Mouse (Mus musculus) stomach, embryonic 15.5 days (tissue): ENCODE data around the gene Nt5c3b. TPM values are rescaled to one million over a fixed set of nuclear protein-coding genes. Genes with fewer than 3 reads are reported as not detected.
A peak's percentile ranks its signal among the peaks of the same experiment; 100 is the strongest.

Experiments used
- ATAC-seq: fragments of 200-750 bp; cut with Nextera tagmentation; 2 replicates; pipeline ENCODE4 v1.8.0; 2017; ENCODE audit warnings: low read depth, moderate number of reproducible peaks, moderate TSS enrichment; ENCODE audit not compliant: insufficient read depth, low FRiP score
- H3K27ac ChIP-seq: fragments of 300-500 bp; sonication (generic); 2 replicates; pipeline ENCODE4 v1.5.1; 2015; ENCODE audit warnings: mild to moderate bottlenecking, inconsistent platforms
- H3K27me3 ChIP-seq: fragments of 300-500 bp; sonication (generic); replicated peaks from 2 replicates; pipeline ENCODE4 v1.6.1; 2015; ENCODE audit warnings: inconsistent platforms
- H3K36me3 ChIP-seq: fragments of 300-500 bp; sonication (generic); 2 replicates; pipeline ENCODE4 v1.6.1; 2015; ENCODE audit warnings: inconsistent platforms
- H3K4me1 ChIP-seq: fragments of 300-500 bp; sonication (generic); 2 replicates; pipeline ENCODE4 v1.6.1; 2015; ENCODE audit warnings: inconsistent platforms
- H3K4me2 ChIP-seq: fragments of 300-500 bp; sonication (generic); 2 replicates; pipeline ENCODE4 v1.6.1; 2015; ENCODE audit warnings: mild to moderate bottlenecking, inconsistent platforms
- H3K4me3 ChIP-seq: fragments of 300-500 bp; sonication (generic); replicated peaks from 2 replicates; pipeline ENCODE4 v1.5.1; 2015; ENCODE audit warnings: inconsistent platforms
- H3K9ac ChIP-seq: fragments of 300-500 bp; sonication (generic); 2 replicates; pipeline ENCODE4 v1.6.1; 2015; ENCODE audit warnings: inconsistent platforms
- H3K9me3 ChIP-seq: fragments of 300-500 bp; sonication (generic); 2 replicates; pipeline ENCODE4 v1.6.1; 2016; ENCODE audit warnings: inconsistent platforms
- WGBS: fragments of 180-500 bp; shearing (Covaris S2); methylation state at CpG from one replicate; pipeline ENCODE4 v1.1.7; 2015; 5-methylcytosine and 5-hydroxymethylcytosine counted together
- polyA plus RNA-seq: library from polyadenylated mRNA; unstranded; fragments of >200 nt; fragmentation: Nextera tagmentation; extraction: Ambion mirVana; gene quantifications from 2 replicates; pipeline ENCODE4 v1.2.1, GENCODE M21; 2015

Gene Nt5c3b
- polyA plus RNA-seq, 1 experiment from 2014 or later, result 108 TPM

DNA sequence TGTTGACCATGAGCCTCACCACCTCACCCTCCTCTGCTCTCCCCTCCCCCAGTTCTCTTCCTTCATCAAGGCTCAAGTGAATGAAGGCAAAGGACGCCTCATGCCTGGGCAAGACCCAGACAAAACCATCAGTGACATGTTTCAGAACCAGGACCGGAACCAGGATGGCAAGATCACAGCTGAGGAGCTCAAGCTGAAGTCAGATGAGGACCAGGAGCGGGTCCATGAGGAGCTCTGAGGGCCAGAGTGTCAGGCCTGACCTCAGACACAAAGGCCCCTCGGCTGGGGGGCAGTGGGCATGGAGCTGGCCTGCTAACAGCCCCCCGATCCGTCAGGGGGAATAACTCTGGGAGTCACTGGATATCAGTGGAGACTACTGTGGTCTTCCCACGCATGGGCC lies 17.8 kb downstream of the Nt5c3b start:
- Histone ChIP-seq H3K27ac (no peak overlapping the region), H3K9ac (no peak overlapping the region), H3K9me3 (no peaks in the 10 kb centered on the region), H3K36me3 (peaks cover 17% of the 10 kb centered on the region), H3K4me3 (no peak overlapping the region), H3K27me3 (no peaks in the 10 kb centered on the region), H3K4me1 (no peaks in the 10 kb centered on the region), H3K4me2 (no peak overlapping the region)
- ATAC-seq, result no peak
- WGBS, result 90% methylated on average over 7 of the region's 7 CpGs

DNA sequence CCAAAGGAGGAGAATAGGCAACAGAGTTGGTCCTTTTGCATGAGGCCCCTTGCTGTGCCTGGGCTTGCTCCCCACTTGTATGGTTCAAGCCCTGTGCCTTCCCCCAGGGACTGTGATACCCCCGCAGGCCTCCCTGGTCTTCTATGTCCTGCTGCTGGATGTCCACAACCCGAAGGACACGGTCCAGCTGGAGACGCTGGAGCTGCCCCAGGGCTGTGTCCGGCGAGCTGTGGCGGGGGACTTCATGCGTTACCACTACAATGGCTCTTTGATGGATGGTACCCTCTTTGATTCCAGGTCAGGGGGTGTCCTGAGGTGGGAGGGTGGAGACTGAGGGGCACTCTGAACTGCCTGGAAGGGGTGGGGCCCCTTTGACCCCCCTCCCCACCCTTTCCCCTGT lies 20.1 kb downstream of the Nt5c3b start:
- Histone ChIP-seq H3K27me3 (no peaks in the 10 kb centered on the region), H3K9ac (no peak overlapping the region), H3K4me1 (0 out of 2 replicates have a peak, but pooled peaks cover 3% of the 10 kb centered on the region), H3K4me3 (no peak overlapping the region), H3K27ac (no peak overlapping the region), H3K9me3 (no peaks in the 10 kb centered on the region), H3K36me3 (peaks cover 17% of the 10 kb centered on the region), H3K4me2 (no peak overlapping the region)
- whole genome bisulfite sequencing, result 78% methylated on average over 8 of the region's 8 CpGs
- no peak for ATAC-seq

DNA sequence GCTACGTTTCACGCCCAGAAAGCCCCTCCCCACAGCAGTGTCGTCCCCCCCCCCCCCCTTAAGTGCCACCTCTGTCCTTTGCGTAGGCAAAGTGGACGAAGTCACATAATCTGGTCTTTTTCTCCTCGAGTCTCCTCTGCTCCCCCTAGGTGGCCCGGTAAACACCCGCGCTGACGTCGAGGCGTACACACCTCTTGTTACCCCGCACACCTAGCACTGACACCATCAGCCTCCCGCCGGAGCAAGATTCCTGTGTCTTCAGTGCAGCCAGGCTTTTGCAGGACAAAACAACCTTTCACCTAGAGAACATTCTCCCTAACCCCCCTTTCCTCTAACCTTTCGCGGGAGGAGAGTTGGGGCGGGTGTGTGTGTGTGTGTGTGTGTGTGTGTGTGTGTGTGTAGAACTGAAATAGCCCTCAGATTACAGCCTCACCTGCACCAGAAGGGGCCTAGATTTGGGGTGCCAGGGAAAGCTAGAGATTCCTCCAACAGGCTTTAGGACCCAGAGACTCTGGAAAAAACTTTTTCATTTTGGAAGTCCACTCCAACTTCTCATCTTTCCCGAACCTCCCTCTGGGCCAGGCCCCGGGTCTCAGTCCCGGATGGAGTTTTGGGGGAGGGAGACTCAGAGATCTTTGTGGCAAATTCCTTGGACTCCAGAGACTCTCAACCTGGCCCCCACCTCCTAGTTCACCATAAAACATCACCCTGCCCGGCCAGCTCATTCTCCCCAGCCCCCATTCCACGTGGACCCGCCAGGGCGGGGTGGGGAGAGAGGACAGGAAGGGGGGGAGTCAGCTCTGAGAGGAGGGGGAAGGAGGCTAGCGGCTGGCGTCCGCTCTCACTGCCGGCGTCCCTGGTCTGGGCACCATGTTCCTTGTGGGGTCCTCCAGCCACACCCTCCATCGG lies 26.4 kb downstream of the Nt5c3b start, which contains the start of gene Fkbp10:
Gene Fkbp10 (plus strand): TSS at position 784 of the 909 bp plus-strand sequence.
- H3K9me3 ChIP-seq, result no peaks in the 10 kb centered on the region
- H3K27ac ChIP-seq, result peak within 1 kb of the TSS; percentile 96
- H3K4me3 ChIP-seq, result peak within 1 kb of the TSS; percentile 79
- H3K27me3 ChIP-seq, result no peaks in the 10 kb centered on the region
- peak within 1 kb of the TSS; percentile 78 for H3K4me2 ChIP-seq
- H3K36me3 ChIP-seq, result no peaks in the 10 kb centered on the region
- WGBS, result 1% methylated on average over 31 of the region's 31 CpGs
- H3K4me1 ChIP-seq, result peaks cover 32% of the 10 kb centered on the region
- H3K9ac ChIP-seq, result peak within 1 kb of the TSS; percentile 73
- ATAC-seq, result peak; percentile 29

DNA sequence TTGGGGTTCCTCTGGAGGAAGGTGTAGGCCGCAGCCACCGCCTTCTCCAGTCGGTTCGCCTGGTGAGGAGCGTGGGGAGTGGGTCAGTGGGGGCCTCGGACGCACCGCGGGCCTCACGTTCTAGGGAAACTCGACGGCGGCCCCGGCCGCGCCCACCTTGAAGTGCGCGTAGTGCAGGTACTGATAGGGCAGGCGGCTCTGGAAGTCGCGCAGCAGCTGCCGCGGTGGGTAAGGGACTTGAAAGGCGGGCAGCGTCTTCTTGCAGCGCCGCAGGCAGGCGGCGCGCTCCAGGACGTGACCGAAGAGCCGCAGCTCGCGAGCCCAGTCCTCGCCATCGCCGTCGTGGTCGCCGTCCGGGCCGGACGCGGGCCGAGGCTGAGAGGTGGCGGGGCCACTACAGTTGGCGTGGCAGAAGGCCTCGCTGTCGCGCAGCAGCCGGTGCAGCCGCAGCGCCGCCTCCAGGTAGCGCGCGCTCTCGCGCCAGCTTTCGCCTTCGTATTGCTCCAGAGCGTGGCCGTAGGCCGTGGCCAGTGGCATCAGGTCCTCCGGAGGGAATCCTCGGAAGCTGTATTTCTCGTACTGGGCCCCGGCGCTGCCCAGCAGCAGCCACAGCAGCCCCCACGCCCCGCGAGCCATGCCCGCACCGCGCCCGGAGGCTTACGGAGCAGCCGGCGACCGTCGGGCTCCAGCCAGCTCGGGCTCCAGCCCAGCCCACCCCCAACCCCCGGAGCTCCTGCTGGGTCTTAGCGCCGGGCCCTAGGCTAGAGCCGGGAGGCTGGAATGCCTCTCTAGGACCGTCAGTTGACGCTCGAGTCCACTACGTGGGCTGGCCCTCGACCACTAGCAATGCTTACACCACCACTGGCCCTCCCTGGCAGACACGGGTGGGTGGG lies 27.3 kb downstream of the Nt5c3b start, which contains the start of gene P3h4:
Gene P3h4 (minus strand): TSS at position 816 of the 893 bp plus-strand sequence.
- peak within 1 kb of the TSS; percentile 78 for H3K4me2 ChIP-seq
- H3K9me3 ChIP-seq, result no peaks in the 10 kb centered on the region
- 1% methylated on average over 93 of the region's 93 CpGs for WGBS
- H3K4me3 ChIP-seq, result peak within 1 kb of the TSS; percentile 79
- ATAC-seq, result peak; percentile 93
- H3K9ac ChIP-seq, result peak within 1 kb of the TSS; percentile 73
- H3K4me1 ChIP-seq, result peaks cover 32% of the 10 kb centered on the region
- peaks cover 1% of the 10 kb centered on the region for H3K36me3 ChIP-seq
- peak within 1 kb of the TSS; percentile 96 for H3K27ac ChIP-seq
- H3K27me3 ChIP-seq, result no peaks in the 10 kb centered on the region

DNA sequence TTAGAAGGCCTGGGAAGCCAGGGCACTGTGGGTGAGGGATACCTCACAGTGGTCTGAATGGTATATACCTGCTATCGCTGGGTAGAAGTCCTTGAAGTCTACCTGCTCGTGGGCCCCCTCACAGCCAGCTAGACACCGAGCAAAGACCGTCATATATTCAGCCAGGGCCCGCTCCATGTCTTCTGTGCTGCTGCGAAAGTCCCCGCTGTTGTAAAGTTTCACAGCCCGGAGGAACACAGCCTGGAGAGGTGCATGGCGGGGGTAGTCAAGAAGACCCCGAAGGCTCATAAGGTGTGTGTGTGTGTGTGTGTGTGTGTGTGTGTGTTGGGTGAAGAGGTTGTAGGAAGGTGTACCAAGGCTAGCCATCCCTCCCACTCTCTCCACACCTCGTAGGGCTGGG lies 28.1 kb downstream of the Nt5c3b start:
- peaks cover 32% of the 10 kb centered on the region for H3K4me1 ChIP-seq
- WGBS, result 63% methylated on average over 11 of the region's 11 CpGs
- H3K4me3 ChIP-seq, result peak overlapping the region; percentile 79
- peaks cover 6% of the 10 kb centered on the region for H3K36me3 ChIP-seq
- no peaks in the 10 kb centered on the region for H3K27me3 ChIP-seq
- H3K4me2 ChIP-seq, result peak overlapping the region; percentile 78
- no peaks in the 10 kb centered on the region for H3K9me3 ChIP-seq
- peak overlapping the region; percentile 73 for H3K9ac ChIP-seq
- H3K27ac ChIP-seq, result peak overlapping the region; percentile 96; the same call in 1 of the 2 replicates
- ATAC-seq, result no peak

DNA sequence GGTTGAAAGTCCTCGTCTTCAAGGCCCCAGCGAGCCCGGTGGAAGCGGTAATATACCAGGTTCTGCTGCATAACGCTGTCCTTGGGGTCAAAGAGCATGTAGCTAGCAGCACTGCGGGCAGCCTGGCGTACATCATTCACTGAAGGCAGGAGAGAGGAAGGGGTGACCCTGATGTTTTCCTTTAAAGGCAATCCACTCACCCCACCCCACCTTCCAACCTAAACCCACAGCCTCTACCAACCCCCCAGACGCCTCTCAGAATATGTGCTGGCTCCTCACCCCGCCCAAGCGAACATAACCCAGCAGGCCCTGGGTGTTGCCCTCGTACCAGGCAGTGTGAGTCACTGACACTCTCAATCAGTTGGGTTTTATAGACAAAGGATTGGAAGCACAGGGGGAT lies 29.9 kb downstream of the Nt5c3b start:
- H3K27me3 ChIP-seq, result no peaks in the 10 kb centered on the region
- H3K4me2 ChIP-seq, result peak overlapping the region; percentile 78
- H3K9ac ChIP-seq, result no peak overlapping the region
- H3K27ac ChIP-seq, result peak overlapping the region; percentile 57; the same call in 1 of the 2 replicates
- no peaks in the 10 kb centered on the region for H3K9me3 ChIP-seq
- H3K4me1 ChIP-seq, result peaks cover 30% of the 10 kb centered on the region
- H3K36me3 ChIP-seq, result peaks cover 6% of the 10 kb centered on the region
- WGBS, result 49% methylated on average over 11 of the region's 11 CpGs
- ATAC-seq, result no peak
- H3K4me3 ChIP-seq, result peak overlapping the region; percentile 8; the same call in 1 of the 2 replicates

DNA sequence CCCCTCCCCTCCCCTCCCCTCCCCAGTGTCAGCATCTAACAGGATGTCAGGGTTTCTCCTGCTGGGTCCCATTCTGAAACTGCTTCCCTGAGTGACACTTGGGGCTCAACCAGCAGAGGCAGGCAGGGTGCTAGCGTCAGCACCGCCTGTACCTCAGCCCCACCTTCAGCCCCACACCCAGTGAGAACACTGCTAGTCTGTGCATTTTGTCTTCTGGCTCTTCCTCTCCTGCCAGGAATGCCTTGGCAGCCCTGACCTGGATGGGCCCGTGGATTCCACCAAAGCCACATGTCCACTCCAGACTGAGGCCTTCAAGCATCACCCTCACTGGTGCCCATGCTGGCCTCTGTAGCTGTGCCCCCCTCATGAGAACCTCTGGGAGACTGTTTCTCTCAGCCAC lies 31.9 kb downstream of the Nt5c3b start:
- H3K9me3 ChIP-seq, result no peaks in the 10 kb centered on the region
- no peaks in the 10 kb centered on the region for H3K27me3 ChIP-seq
- ATAC-seq, result no peak
- no peak overlapping the region for H3K4me3 ChIP-seq
- H3K4me1 ChIP-seq, result peaks cover 30% of the 10 kb centered on the region
- H3K36me3 ChIP-seq, result peaks cover 6% of the 10 kb centered on the region
- H3K4me2 ChIP-seq, result no peak overlapping the region
- no peak overlapping the region for H3K27ac ChIP-seq
- 67% methylated on average over 3 of the region's 3 CpGs for WGBS
- H3K9ac ChIP-seq, result no peak overlapping the region

DNA sequence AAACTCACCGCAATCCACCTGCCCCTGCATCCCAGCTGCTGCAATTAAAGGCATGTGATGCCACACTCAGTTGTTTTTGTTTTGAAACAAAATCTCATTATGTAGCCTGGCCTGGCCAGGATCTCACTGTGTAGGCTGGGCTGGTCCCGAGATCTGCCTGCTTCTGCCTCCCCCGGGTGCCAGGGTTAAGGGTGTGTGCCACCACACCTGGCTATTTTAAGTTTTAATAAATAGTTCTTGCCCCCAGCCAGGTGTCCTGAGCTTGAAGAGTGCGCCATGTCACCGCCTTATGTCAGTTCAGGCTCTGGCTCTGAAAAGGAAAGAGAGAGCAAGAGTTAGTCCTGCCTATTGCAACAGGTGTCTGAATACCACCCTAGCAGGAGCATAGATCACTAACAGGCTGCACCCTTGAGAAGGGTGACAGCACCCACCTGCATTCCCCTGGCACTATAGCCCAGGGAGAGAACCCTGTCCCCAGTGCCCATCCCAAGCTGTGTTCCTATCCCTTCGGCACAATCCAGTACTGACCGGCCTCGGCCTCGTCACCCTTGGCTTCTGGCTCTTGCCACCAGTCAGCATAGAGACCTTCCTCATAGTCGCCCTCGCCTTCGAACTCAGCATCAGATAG lies 32.7 kb downstream of the Nt5c3b start:
- Histone ChIP-seq H3K4me1 (peaks cover 30% of the 10 kb centered on the region), H3K36me3 (peaks cover 6% of the 10 kb centered on the region), H3K27me3 (no peaks in the 10 kb centered on the region), H3K27ac (no peak overlapping the region), H3K9ac (no peak overlapping the region), H3K4me3 (no peak overlapping the region), H3K4me2 (no peak overlapping the region), H3K9me3 (no peaks in the 10 kb centered on the region)
- WGBS, result 94% methylated on average over 12 of the region's 12 CpGs
- ATAC-seq, result no peak

DNA sequence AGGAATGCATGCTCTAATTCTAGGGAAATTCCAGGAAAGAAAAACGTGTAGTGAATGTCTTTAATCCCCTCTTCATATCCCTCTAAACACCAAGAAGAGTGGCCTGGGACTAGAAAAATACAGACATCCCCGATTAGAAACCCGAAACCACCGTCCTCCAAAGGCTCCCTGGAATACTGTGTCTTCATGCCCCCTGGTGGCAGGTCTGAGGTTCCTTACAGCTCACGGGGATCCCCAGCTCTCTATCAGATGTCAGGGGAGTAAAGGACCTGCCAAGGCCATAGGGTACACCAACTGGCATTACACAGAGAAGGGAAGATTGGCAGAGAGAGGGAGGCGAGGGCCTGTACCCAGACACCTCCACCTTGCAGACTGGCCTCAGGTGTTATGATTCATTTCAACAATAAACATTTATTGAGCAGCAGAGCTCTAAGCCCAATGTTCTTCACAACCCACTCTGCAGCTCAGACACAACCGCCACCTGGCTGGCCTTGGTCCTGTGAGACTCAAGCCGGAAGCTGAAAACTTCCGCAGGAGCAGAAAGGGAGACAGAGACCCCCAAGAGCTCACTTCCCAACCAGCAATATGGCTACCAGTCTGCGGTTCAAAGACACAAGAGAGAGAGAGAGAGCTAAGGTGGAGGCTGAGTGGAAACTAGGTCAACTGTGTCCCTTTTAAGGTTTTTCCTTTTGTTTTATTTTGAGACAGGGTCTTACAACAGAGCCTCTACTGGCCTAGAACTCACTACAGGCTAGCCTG lies 33.4 kb downstream of the Nt5c3b start:
- 32% methylated on average over 10 of the region's 10 CpGs for WGBS
- Histone ChIP-seq H3K4me1 (peaks cover 29% of the 10 kb centered on the region), H3K4me3 (no peak overlapping the region), H3K9ac (no peak overlapping the region), H3K9me3 (no peaks in the 10 kb centered on the region), H3K27me3 (no peaks in the 10 kb centered on the region), H3K36me3 (peaks cover 6% of the 10 kb centered on the region), H3K27ac (no peak overlapping the region), H3K4me2 (no peak overlapping the region)
- ATAC-seq, result peak; percentile 54; the same call in 1 of the 2 replicates

DNA sequence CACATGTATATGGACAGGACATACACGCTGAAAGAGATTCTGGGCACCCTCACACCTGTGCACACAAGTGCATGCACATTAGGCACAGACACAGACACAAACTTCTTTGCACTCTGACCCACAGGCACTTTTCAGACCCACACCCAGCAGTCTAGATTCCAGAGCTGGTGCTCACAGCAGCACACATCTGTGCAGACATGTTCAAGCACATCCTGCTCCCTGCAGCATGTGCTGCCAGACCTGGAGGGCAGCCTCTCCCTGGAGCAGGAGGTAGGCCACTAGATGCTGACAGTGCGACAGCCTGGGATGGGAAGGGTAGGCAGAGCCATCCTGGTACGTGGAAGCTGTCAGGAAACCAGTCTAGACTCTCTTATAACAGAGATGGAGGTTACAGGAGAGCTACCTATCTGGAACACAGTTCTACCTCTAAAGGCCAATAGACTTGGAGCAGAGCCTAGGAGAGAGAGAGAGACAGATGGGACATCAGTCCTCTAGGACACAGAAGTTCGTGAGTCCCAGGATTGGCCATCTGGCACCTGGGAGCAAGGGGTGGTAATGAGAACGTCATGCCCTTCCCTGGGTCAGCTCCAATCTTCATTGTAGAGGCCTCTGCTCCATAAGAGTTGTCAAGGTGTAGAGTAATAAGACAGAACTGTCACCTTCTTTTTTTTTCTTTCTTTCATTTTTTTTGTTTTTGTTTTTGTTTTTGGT lies 34.5 kb downstream of the Nt5c3b start:
- no peak overlapping the region for H3K4me2 ChIP-seq
- H3K4me3 ChIP-seq, result no peak overlapping the region
- peak overlapping the region; percentile 67 for H3K27ac ChIP-seq
- H3K9ac ChIP-seq, result no peak overlapping the region
- ATAC-seq, result no peak
- H3K27me3 ChIP-seq, result no peaks in the 10 kb centered on the region
- H3K4me1 ChIP-seq, result peaks cover 29% of the 10 kb centered on the region
- H3K36me3 ChIP-seq, result peaks cover 6% of the 10 kb centered on the region
- WGBS, result 83% methylated on average over 5 of the region's 5 CpGs
- no peaks in the 10 kb centered on the region for H3K9me3 ChIP-seq
